Comparison of ENCODE assay signal across 14 mouse cellular contexts in the genomic region with DNA sequence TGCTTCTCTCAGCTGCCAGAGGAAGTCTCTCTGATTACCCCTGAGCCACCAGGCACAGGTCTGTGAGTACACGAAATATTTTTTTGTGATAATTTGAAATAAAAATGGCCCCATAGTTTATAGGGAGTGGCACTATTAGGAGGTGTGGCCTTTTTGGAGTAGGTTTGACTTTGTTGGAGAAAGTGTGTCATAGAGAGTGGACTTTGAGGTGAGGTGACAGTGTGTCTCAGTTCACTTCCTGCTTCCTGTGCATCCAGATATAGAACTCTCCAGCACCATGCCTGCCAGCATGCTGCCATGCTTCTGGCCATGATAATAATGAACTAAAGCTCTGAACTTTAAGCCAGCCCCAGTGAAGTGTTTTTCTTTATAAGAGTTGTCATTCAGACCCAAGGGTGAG.
"Had no signal": no experiment of that assay in that cellular context is flagged by ENCODE, and none has a peak within 500 bp of the region (broad histone marks: within the 10 kb centered on the region; RNA-seq: fewer than 3 reads in every experiment).

No protein-coding gene starts in this region.

- DNase-seq: kidney, postnatal 14 days; layer of hippocampus, adult 9-11 months; layer of hippocampus, postnatal 36 days; lung, adult 18-20 months; midbrain, embryonic 14.5 days; right cerebral cortex, adult 18-20 months; right cerebral cortex, postnatal 25 days; thymus, postnatal 4 days had no signal

- H3K4me3 ChIP-seq: kidney, embryonic 15.5 days; limb, embryonic 15.5 days; midbrain, embryonic 10.5 days; myocyte; neural tube, embryonic 15.5 days had no signal

- H3K9ac ChIP-seq: kidney, embryonic 15.5 days; limb, embryonic 15.5 days; liver, embryonic 14.5 days; neural tube, embryonic 15.5 days had no signal

- H3K4me1 ChIP-seq: kidney, embryonic 15.5 days; limb, embryonic 15.5 days; midbrain, embryonic 10.5 days; neural tube, embryonic 15.5 days had no signal

- H3K9me3 ChIP-seq: kidney, embryonic 15.5 days; limb, embryonic 15.5 days; midbrain, embryonic 10.5 days; neural tube, embryonic 15.5 days had no signal

- H3K27me3 ChIP-seq: kidney, embryonic 15.5 days; limb, embryonic 15.5 days; neural tube, embryonic 15.5 days had no signal

- H3K27ac ChIP-seq: kidney, embryonic 15.5 days; limb, embryonic 15.5 days; liver, embryonic 14.5 days; midbrain, embryonic 10.5 days; neural tube, embryonic 15.5 days had no signal

- H3K36me3 ChIP-seq: kidney, embryonic 15.5 days; limb, embryonic 15.5 days; midbrain, embryonic 10.5 days; neural tube, embryonic 15.5 days had no signal

- H3K4me2 ChIP-seq: kidney, embryonic 15.5 days; limb, embryonic 15.5 days; neural tube, embryonic 15.5 days had no signal
